Mouse (Mus musculus) heart, adult 8-10 months (tissue): ENCODE data around the gene Ptprt. TPM values are rescaled to one million over a fixed set of nuclear protein-coding genes. Genes with fewer than 3 reads are reported as not detected.

ENCODE experiments used
- DNase-seq: peaks from one replicate; pipeline ENCODE4 v3.0.0; 2022; ENCODE audit warnings: low spot score
- total RNA-seq, 4 experiments: library from RNA; stranded (reverse); gene quantifications; 2 replicates each; pipeline ENCODE4 v1.2.4; 2022

Ptprt gene
- total RNA-seq: under 1 TPM; 0.03 to 0.12 (median 0.07) TPM

DNA sequence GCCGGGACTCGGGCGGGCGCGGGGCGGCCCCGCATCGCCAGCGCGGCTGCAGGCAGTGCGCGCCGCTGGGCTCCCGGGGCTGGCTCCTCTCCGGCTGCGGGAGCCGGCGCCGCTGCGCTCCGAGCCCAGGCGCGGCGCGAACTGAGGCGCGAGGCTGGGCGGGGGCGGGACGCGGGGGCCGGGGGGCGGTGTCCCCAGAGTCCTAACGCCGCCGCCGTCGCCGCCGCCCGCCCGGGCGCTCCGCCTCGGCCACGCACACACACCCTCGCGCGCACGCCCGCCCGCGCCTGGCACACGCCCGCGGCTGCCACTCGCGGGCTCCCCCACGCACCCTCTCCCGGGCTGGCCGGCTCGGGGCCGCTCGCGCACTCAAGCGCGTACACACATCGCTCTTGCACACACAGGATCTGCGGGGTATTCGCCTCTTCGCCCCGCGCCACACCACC is at the start of gene Ptprt:
Ptprt (minus strand) TSS at position 207 of the 446 bp plus-strand sequence.
- no peak for DNase-seq

DNA sequence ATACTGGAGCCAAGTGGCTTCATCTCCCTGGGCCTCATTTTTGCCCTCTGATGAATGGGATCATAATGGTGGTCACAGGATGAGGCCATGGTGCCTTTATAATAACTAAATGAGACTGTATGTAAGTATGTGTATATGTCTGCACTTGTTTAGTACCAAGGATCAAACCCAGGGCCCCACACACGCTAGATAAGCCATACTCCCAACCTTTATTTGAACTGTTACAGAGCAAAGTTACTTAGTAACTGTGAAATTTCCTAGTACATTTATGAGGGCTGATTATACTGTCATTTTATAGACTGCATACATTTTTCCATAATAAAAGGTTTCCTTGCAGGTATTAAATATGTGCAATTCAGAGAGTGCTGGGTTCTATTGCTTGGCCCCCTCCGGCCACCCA is 49.5 kb upstream of the Ptprt start:
- no peak for DNase-seq

- no peak for DNase-seq
Observed at GRCm38 (mm10) chr2:162699691-162700090, 38.7 kb upstream of the Ptprt start.

DNA sequence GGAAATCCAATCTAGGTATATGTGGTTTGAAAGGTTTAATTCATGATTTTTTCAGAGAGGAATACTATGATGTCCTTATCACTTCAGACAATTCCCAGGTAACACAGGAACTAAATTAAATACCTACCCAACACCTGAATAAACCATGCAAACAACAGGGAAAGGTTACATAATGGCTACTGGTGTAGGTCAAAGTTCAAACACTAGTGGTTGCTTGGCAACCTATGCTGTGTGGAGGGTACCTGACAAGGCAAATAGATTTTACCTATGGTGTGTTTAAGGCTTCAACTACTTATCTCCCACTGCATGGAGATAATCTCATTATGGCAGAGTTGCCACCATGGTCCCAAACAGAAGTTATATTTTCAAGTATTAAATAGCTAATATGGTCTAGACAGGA is 38.1 kb upstream of the Ptprt start:
- no peak for DNase-seq

GRCm38 (mm10) chr2:162698068-162698467 is 37.1 kb upstream of the Ptprt start:
- no peak for DNase-seq

GRCm38 (mm10) chr2:162697151-162697550 is 36.2 kb upstream of the Ptprt start:
- DNase-seq: no peak

- DNase-seq: no peak
Observed at GRCm38 (mm10) chr2:162692143-162692542, 31.2 kb upstream of the Ptprt start.

GRCm38 (mm10) chr2:162682674-162683073 is 21.7 kb upstream of the Ptprt start:
- peak; percentile 8 for DNase-seq

DNA sequence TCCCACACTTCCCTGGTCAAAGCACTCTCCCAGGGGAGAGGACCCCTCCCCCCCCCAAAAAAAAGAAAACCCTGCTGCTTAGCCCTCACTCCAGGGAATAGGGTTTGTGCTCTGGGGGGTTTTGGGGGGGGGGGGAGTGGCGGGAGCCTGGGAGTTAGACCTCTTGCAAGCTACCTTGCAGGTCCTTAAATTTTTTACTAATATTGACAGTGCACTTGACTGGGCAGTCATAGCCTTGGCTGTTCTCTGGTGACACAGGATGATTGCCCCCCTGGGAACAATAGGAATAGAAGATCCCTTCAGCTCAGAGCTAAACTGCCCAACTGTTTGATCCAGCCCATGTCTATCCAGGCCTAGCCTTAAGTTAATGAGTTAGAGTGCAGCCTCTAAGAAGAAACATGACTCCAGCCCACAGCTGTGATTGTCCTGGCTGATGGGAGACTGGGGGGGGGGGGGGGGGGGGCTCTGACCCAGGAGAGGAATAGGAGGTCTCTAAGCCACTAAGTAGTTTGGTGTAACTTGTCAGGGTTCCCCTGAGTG is 1.6 kb upstream of the Ptprt start:
- DNase-seq: no peak

- DNase-seq: no peak
Observed at GRCm38 (mm10) chr2:162661733-162662132, 786 bp upstream of the Ptprt start.

DNA sequence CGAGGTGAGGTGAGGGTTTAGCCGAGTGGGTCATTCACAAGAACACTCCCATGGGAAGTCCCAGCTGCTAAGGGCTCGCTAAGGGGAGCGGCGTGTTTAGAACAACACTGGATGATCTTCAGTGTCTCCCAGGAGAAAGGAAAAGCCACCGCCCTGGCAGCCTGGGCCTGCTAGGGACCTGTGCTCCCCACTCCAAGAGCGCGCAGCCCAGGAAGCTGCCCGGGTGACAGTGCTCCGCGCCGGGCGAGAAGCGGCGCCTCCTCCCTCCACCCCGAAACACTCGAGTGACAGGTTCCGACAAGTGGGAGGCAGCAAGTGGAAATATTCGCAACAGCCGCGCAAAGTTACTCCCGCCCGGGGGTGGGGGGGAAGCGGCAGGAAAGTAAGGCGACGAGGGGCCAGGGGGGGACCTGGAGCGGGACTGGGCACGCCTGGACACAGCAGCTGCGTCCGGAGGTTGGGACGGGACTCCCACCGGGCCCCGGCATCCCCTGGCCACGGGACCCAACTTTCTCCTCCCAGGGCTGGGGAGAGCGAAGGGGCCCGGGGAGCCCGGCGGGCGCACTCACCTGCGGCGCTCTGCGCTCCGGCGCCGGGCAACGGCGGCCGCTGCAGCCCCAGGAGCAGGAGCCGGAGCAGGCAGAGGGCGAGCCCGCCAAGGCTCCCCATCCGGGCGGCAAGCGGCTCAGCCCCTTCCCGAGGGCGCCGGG is 561 bp downstream of the Ptprt start:
- no peak for DNase-seq

GRCm38 (mm10) chr2:162658997-162659396 is 1.9 kb downstream of the Ptprt start:
- peak; percentile 68 for DNase-seq

DNA sequence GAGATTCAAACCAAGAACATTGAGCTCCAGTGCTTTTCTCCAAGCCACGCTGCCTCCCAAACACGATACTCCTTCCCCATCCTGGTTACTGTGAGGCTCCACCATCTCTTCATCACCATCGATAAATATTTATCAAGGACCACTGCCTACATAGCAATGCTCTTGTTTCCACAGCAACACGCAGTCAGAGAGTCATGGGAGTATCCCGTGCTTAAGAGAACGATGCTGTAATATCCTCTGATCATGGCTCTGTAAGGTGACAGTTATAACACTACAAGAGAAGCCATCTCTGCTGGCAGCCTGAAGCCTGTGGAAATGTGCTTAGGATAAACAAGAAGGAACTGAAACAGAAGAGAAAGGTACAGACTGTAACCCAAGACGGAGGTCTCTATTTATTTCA is 3.4 kb downstream of the Ptprt start:
- no peak for DNase-seq

- no peak for DNase-seq
Observed at GRCm38 (mm10) chr2:162654416-162654815, 6.5 kb downstream of the Ptprt start.

GRCm38 (mm10) chr2:162638676-162639075 is 22.3 kb downstream of the Ptprt start:
- no peak for DNase-seq

- DNase-seq: no peak
Observed at GRCm38 (mm10) chr2:162637537-162637936, 23.4 kb downstream of the Ptprt start.

DNA sequence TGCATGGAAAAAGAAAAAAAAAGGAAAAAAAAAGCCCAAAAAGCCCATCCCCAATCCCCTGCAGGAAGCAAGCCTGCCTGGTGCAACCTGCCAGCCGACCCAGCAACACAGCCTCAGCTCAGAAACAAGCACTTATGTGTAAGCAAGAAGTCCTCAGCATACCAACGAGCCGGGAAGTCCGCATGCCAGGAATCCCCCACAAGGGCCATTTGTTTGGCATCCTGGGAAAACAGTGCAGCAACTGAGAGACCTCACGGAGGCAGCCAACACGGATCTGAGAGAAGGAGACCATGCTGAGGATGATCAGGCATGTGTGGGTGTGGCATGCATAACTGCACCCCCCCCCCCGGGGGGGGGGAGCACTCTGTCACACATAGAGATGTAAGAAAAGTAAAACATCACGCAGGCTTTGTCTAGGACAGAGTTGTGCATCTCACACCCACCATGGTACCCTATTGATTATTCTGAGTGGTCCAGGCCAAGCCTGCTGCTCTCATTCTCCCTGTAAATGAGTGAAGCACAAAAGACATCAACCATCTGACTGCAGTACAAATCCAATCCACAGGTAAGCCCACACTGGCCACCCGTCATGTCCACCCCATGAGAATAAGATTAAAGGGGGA is 24.4 kb downstream of the Ptprt start:
- no peak for DNase-seq

DNA sequence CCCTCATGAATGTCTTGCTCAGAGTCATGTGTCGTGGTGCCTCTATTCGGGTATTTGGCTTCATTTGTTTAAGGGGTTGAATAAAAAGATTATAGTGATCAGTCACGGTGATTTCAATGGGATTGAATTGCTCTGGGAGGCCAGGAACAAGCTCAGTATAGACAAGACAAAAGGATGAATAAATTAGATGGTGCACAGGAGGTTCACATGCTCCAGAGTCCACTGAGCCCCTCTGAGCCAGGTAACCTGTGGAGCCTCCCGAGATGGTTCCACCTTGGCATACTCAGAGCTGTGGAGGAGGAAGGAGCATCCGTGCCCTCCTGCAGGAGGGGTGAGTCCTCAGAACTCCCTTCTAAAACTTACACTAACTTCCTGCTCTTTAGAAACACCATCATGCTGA is 26.0 kb downstream of the Ptprt start:
- no peak for DNase-seq

DNA sequence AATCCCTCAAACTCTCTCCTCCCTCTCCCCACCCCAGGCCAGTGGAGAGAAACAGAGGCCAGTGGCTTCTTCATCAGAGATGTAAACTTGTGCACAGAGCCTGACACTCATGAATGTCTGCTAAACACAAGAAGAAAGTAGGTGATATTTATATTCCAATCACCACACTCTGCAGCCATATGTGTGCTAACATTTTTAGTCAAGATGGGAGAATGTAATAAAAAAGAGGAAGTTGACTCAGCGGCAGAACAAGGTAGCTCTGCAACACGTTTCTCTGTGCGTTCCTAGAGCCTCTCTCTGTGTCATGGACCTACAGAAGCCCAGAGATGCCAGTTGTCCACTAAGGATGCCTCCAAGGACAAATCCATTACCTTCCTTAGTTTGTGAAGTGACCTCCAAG is 34.9 kb downstream of the Ptprt start:
- no peak for DNase-seq

DNA sequence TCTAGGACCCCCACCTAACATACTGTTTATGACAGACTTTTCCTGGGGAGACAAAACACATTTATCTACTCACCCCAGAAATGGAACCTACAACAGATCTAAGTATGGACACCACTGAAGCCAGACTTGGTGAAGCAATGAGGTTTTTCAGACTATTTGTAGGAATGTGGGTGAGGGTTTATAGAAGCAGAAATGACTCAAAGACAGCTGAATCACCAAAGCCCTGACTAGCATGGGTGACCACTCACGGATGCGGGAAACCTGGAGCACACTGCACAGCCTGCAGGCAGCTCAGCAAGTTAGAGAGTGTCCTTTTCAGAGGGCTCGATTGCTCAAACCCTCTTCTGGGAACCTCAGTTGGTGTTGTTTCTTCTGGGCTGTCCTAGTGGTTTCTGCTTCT is 36.2 kb downstream of the Ptprt start:
- no peak for DNase-seq

- no peak for DNase-seq
Observed at GRCm38 (mm10) chr2:162614256-162614655, 46.7 kb downstream of the Ptprt start.

DNA sequence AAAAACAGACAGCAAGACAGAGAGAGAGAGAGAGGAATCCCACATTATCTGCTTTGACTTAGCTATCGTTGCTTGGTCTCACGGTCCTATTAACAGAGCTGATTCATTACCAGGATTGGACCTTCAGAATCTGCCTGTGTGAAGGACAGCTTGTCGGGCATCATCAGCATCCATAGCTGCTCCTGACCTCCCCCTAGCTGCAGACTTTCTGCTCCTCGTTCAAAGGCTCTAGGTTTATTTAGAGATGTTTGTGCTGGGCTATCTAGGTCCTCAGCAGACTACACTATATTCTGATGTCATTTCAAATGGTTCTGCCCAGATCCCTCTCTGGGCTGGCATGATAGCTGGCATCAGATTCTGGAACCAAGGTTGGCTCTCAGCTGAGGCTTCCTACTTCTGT is 47.5 kb downstream of the Ptprt start:
- DNase-seq: no peak

- no peak for DNase-seq
Observed at GRCm38 (mm10) chr2:162602721-162603120, 58.2 kb downstream of the Ptprt start.
